Mouse (Mus musculus): ENCODE data around the gene Man2b2. TPM values are rescaled to one million over a fixed set of nuclear protein-coding genes. Genes with fewer than 3 reads are reported as not detected.

Man2b2 gene
- polyA plus RNA-seq, 1 experiment from 2014 or later, result 6.1 TPM

DNA sequence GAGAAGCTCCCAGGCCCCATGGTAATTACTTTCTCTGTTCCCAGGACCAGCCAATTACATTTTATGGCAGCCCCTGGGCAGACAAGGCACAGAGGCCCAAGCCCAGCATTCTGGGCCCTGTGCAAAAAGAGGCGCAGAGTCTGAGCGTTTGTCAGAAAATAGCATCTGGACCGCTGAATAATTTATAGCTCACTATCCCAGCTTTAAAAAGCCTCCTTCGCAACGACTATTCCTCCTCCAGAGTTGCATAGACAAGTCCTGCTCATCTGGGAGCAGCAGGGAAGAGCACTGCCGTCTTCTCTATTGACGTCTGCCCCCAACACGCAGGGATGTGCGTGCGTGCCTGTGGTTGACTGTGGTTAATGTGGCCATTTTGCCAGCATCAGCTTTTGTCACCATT lies 14.0 kb upstream of the Man2b2 start:
- H3K9ac ChIP-seq (ENCODE audit: low read length), result no peak overlapping the region
- no peak overlapping the region for H3K27ac ChIP-seq (replicated peaks; ENCODE audit: low read depth, low read length)
- 56% methylated on average over 10 of the region's 10 CpGs for WGBS
- no peaks in the 10 kb centered on the region for H3K4me1 ChIP-seq (ENCODE audit: control insufficient read depth, insufficient read depth, low read length)
- DNase-seq (ENCODE audit: low spot score), result no peak
- no peak overlapping the region for H3K4me3 ChIP-seq (ENCODE audit: low read depth, low read length)
- no peak for ATAC-seq (ENCODE audit: insufficient number of reproducible peaks, low FRiP score, low TSS enrichment, low read depth)
- no peaks in the 10 kb centered on the region for H3K27me3 ChIP-seq (ENCODE audit: control insufficient read depth, insufficient read depth, low read length)
- no peaks in the 10 kb centered on the region for H3K36me3 ChIP-seq (ENCODE audit: control insufficient read depth, insufficient read depth, low read length)
- no peaks in the 10 kb centered on the region for H3K9me3 ChIP-seq (ENCODE audit: control insufficient read depth, low read length)
- H3K4me2 ChIP-seq (ENCODE audit: low read depth, severe bottlenecking), result no peak overlapping the region

GRCm38 (mm10) chr5:36841701-36842100 lies 11.2 kb upstream of the Man2b2 start:
- no peak for DNase-seq (ENCODE audit: low spot score)
- no peak for ATAC-seq (ENCODE audit: insufficient number of reproducible peaks, low FRiP score, low TSS enrichment, low read depth)
- no peak overlapping the region for H3K9ac ChIP-seq (ENCODE audit: low read length)
- H3K9me3 ChIP-seq (ENCODE audit: control insufficient read depth, low read length), result no peaks in the 10 kb centered on the region
- H3K27ac ChIP-seq (replicated peaks; ENCODE audit: low read depth, low read length), result no peak overlapping the region
- no peak overlapping the region for H3K4me2 ChIP-seq (ENCODE audit: low read depth, severe bottlenecking)
- H3K36me3 ChIP-seq (ENCODE audit: control insufficient read depth, insufficient read depth, low read length), result no peaks in the 10 kb centered on the region
- 72% methylated on average over 1 of the region's 1 CpGs for WGBS
- H3K4me1 ChIP-seq (ENCODE audit: control insufficient read depth, insufficient read depth, low read length), result no peaks in the 10 kb centered on the region
- H3K4me3 ChIP-seq (ENCODE audit: low read depth, low read length), result no peak overlapping the region
- H3K27me3 ChIP-seq (ENCODE audit: control insufficient read depth, insufficient read depth, low read length), result no peaks in the 10 kb centered on the region

DNA sequence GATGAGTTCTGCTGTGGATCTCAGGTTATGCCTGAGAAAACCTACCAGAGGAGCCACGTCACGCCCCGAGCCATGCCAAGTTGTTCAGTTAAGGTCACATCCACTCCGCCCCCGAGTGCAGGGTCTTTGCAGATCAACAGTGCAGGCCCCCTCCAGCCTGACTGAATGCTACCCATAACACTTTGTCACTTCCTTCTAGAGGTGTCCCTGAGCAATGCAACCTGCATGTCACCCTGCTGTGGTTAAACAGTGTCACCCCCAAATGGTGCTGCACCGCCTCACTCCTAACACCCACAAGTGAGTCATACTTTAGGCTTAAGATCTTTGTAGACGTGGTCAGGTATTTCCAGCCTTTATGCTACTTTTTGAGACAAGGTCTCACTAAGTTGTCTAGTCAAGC lies 9.6 kb upstream of the Man2b2 start:
- no peaks in the 10 kb centered on the region for H3K36me3 ChIP-seq (ENCODE audit: control insufficient read depth, insufficient read depth, low read length)
- 82% methylated on average over 7 of the region's 7 CpGs for WGBS
- no peaks in the 10 kb centered on the region for H3K9me3 ChIP-seq (ENCODE audit: control insufficient read depth, low read length)
- H3K4me1 ChIP-seq (ENCODE audit: control insufficient read depth, insufficient read depth, low read length), result no peaks in the 10 kb centered on the region
- H3K27me3 ChIP-seq (ENCODE audit: control insufficient read depth, insufficient read depth, low read length), result no peaks in the 10 kb centered on the region
- H3K9ac ChIP-seq (ENCODE audit: low read length), result no peak overlapping the region
- no peak overlapping the region for H3K4me3 ChIP-seq (ENCODE audit: low read depth, low read length)
- ATAC-seq (ENCODE audit: insufficient number of reproducible peaks, low FRiP score, low TSS enrichment, low read depth), result no peak
- no peak for DNase-seq (ENCODE audit: low spot score)
- no peak overlapping the region for H3K4me2 ChIP-seq (ENCODE audit: low read depth, severe bottlenecking)
- H3K27ac ChIP-seq (replicated peaks; ENCODE audit: low read depth, low read length), result no peak overlapping the region

DNA sequence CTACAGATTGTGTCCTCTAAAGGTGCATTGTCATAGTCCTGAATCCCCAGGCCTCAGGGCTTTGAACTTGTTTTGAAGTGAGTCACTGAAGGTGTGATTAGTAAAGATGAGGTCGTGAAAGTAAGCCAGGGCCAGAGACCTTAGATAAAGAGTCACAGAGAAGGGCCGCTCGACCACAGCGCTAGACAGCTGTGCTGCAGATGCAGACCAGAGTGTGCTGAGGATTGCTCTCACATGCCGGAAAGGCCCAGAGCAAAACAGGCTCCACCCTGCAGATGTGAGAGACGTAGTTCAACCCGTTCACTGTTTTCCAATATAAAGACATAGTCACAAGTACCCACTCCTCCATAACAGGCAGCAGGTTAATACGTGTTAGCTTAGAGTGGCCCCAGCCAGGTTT lies 9.1 kb upstream of the Man2b2 start:
- Histone ChIP-seq H3K4me1 (ENCODE audit: control insufficient read depth, insufficient read depth, low read length) (no peaks in the 10 kb centered on the region), H3K27me3 (ENCODE audit: control insufficient read depth, insufficient read depth, low read length) (no peaks in the 10 kb centered on the region), H3K27ac (replicated peaks; ENCODE audit: low read depth, low read length) (no peak overlapping the region), H3K4me3 (ENCODE audit: low read depth, low read length) (no peak overlapping the region), H3K36me3 (ENCODE audit: control insufficient read depth, insufficient read depth, low read length) (no peaks in the 10 kb centered on the region), H3K9ac (ENCODE audit: low read length) (no peak overlapping the region), H3K9me3 (ENCODE audit: control insufficient read depth, low read length) (no peaks in the 10 kb centered on the region), H3K4me2 (ENCODE audit: low read depth, severe bottlenecking) (no peak overlapping the region)
- WGBS, result 51% methylated on average over 8 of the region's 8 CpGs
- no peak for ATAC-seq (ENCODE audit: insufficient number of reproducible peaks, low FRiP score, low TSS enrichment, low read depth)
- DNase-seq (ENCODE audit: low spot score), result no peak

DNA sequence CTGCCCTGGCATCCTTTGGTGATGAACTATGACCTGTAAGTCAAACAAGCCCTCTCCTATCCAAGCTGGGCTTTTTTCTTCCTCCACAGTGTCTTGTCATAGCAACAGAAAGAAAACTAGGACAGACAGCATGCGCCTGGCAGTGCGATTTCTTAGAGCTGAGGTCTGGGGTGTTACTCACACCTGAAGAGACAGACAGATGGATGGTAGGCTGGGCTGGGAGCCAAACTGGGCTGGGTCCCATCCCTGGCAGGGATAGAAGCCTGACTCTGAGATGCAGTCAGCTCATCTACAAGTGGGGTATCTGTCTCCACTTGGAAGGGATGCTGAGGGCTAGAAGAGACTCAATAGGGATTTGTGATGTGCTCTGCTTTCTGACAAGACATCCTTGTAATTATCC lies 8.6 kb upstream of the Man2b2 start:
- ATAC-seq (ENCODE audit: insufficient number of reproducible peaks, low FRiP score, low TSS enrichment, low read depth) (no peak), DNase-seq (ENCODE audit: low spot score) (no peak)
- WGBS, result 94% methylated on average over 2 of the region's 2 CpGs
- Histone ChIP-seq H3K27ac (replicated peaks; ENCODE audit: low read depth, low read length) (no peak overlapping the region), H3K27me3 (ENCODE audit: control insufficient read depth, insufficient read depth, low read length) (no peaks in the 10 kb centered on the region), H3K9me3 (ENCODE audit: control insufficient read depth, low read length) (no peaks in the 10 kb centered on the region), H3K36me3 (ENCODE audit: control insufficient read depth, insufficient read depth, low read length) (no peaks in the 10 kb centered on the region), H3K4me3 (ENCODE audit: low read depth, low read length) (no peak overlapping the region), H3K9ac (ENCODE audit: low read length) (no peak overlapping the region), H3K4me1 (ENCODE audit: control insufficient read depth, insufficient read depth, low read length) (no peaks in the 10 kb centered on the region), H3K4me2 (ENCODE audit: low read depth, severe bottlenecking) (no peak overlapping the region)

GRCm38 (mm10) chr5:36835933-36836332 lies 5.5 kb upstream of the Man2b2 start:
- H3K27ac ChIP-seq (replicated peaks; ENCODE audit: low read depth, low read length), result no peak overlapping the region
- no peak overlapping the region for H3K4me3 ChIP-seq (ENCODE audit: low read depth, low read length)
- no peak for ATAC-seq (ENCODE audit: insufficient number of reproducible peaks, low FRiP score, low TSS enrichment, low read depth)
- H3K9me3 ChIP-seq (ENCODE audit: control insufficient read depth, low read length), result no peaks in the 10 kb centered on the region
- no peaks in the 10 kb centered on the region for H3K4me1 ChIP-seq (ENCODE audit: control insufficient read depth, insufficient read depth, low read length)
- peak; percentile 90 for DNase-seq (ENCODE audit: low spot score)
- H3K27me3 ChIP-seq (ENCODE audit: control insufficient read depth, insufficient read depth, low read length), result no peaks in the 10 kb centered on the region
- H3K4me2 ChIP-seq (ENCODE audit: low read depth, severe bottlenecking), result no peak overlapping the region
- H3K36me3 ChIP-seq (ENCODE audit: control insufficient read depth, insufficient read depth, low read length), result no peaks in the 10 kb centered on the region
- WGBS, result 1% methylated on average over 6 of the region's 6 CpGs
- H3K9ac ChIP-seq (ENCODE audit: low read length), result no peak overlapping the region

DNA sequence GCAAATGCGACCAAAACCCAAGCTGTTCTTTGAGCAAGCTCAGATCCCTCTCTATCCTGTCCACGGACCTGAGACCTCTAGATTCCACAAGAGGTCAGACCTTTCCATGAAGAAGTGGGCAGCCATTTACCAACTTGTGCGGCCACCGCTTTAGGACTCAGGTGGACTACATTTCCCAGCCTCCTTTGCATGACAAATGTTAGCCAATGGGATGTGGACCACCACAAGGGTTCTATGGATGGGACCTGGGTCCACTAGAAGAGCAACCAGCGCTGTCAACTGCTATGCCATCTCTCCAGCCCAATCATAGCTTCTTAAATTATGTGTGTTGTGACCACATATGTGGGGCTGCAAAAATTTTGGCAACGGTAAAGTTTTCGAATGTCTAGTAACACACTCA lies 819 bp upstream of the Man2b2 start:
- Histone ChIP-seq H3K9me3 (ENCODE audit: control insufficient read depth, low read length) (no peaks in the 10 kb centered on the region), H3K9ac (ENCODE audit: low read length) (no peak overlapping the region), H3K27ac (replicated peaks; ENCODE audit: low read depth, low read length) (no peak overlapping the region), H3K27me3 (ENCODE audit: control insufficient read depth, insufficient read depth, low read length) (no peaks in the 10 kb centered on the region), H3K36me3 (ENCODE audit: control insufficient read depth, insufficient read depth, low read length) (no peaks in the 10 kb centered on the region), H3K4me2 (ENCODE audit: low read depth, severe bottlenecking) (no peak overlapping the region), H3K4me1 (ENCODE audit: control insufficient read depth, insufficient read depth, low read length) (no peaks in the 10 kb centered on the region), H3K4me3 (ENCODE audit: low read depth, low read length) (no peak overlapping the region)
- WGBS, result 61% methylated on average over 7 of the region's 7 CpGs
- no peak for ATAC-seq (ENCODE audit: insufficient number of reproducible peaks, low FRiP score, low TSS enrichment, low read depth)
- no peak for DNase-seq (ENCODE audit: low spot score)

GRCm38 (mm10) chr5:36829098-36829497 lies 1.4 kb downstream of the Man2b2 start:
- H3K9me3 ChIP-seq (ENCODE audit: control insufficient read depth, low read length), result no peaks in the 10 kb centered on the region

DNA sequence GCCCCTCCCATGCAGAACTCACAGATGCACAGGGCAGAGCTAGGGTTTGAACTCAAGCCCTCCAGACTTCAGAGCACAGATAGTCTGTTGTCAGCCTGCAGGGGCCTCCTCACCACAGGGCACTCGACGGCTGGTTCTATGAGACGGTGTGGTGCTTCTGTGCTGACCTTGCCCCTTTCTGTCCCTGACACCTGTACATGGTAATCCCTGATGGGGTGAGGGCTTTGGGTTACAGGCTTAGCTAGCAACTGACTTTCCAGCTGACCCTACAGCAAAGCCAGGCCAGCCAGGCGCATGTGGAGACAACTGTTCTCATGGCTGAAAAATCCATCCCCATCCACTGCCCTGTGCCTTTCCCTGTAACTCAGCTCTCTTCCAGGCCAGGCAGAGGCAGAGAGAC lies 7.5 kb downstream of the Man2b2 start:
- Histone ChIP-seq H3K4me1 (ENCODE audit: control insufficient read depth, insufficient read depth, low read length) (no peaks in the 10 kb centered on the region), H3K4me3 (ENCODE audit: low read depth, low read length) (no peak overlapping the region), H3K9ac (ENCODE audit: low read length) (no peak overlapping the region), H3K36me3 (ENCODE audit: control insufficient read depth, insufficient read depth, low read length) (no peaks in the 10 kb centered on the region), H3K9me3 (ENCODE audit: control insufficient read depth, low read length) (no peaks in the 10 kb centered on the region), H3K27ac (replicated peaks; ENCODE audit: low read depth, low read length) (no peak overlapping the region), H3K27me3 (ENCODE audit: control insufficient read depth, insufficient read depth, low read length) (no peaks in the 10 kb centered on the region), H3K4me2 (ENCODE audit: low read depth, severe bottlenecking) (no peak overlapping the region)
- no peak for ATAC-seq (ENCODE audit: insufficient number of reproducible peaks, low FRiP score, low TSS enrichment, low read depth)
- no peak for DNase-seq (ENCODE audit: low spot score)
- WGBS, result 83% methylated on average over 4 of the region's 4 CpGs

More at GRCm38 (mm10) chr5:36829098-36829497, 1.4 kb downstream of the Man2b2 start:
- DNase-seq (ENCODE audit: low spot score) (no peak), ATAC-seq (ENCODE audit: insufficient number of reproducible peaks, low FRiP score, low TSS enrichment, low read depth) (no peak)
- Histone ChIP-seq H3K9ac (ENCODE audit: low read length) (no peak overlapping the region), H3K4me3 (ENCODE audit: low read depth, low read length) (no peak overlapping the region), H3K27me3 (ENCODE audit: control insufficient read depth, insufficient read depth, low read length) (no peaks in the 10 kb centered on the region), H3K27ac (replicated peaks; ENCODE audit: low read depth, low read length) (no peak overlapping the region), H3K4me1 (ENCODE audit: control insufficient read depth, insufficient read depth, low read length) (no peaks in the 10 kb centered on the region), H3K4me2 (ENCODE audit: low read depth, severe bottlenecking) (no peak overlapping the region), H3K36me3 (ENCODE audit: control insufficient read depth, insufficient read depth, low read length) (no peaks in the 10 kb centered on the region)
- 80% methylated on average over 4 of the region's 4 CpGs for WGBS
